Mouse (Mus musculus) neural tube, embryonic 14.5 days (tissue): ENCODE measurements around the gene Slc39a7. TPM values are rescaled to one million over a fixed set of nuclear protein-coding genes. Genes with fewer than 3 reads are reported as not detected.
A peak's percentile ranks its signal among the peaks of the same experiment; 100 is the strongest.

Source experiments
- ATAC-seq: fragments of 200-750 bp; cut with Nextera tagmentation; 2 replicates; pipeline ENCODE4 v1.8.0; 2017; ENCODE audit warnings: low read depth, mild to moderate bottlenecking, moderate TSS enrichment, moderate library complexity
- H3K27ac ChIP-seq: fragments of 300-500 bp; sonication (generic); 2 replicates; pipeline ENCODE4 v1.5.1; 2014; ENCODE audit warnings: low read depth, mild to moderate bottlenecking, control low read depth, low read length, moderate library complexity, mixed read lengths
- H3K27me3 ChIP-seq: fragments of 300-500 bp; sonication (generic); 2 replicates; pipeline ENCODE4 v1.6.1; 2014; ENCODE audit warnings: low read length; ENCODE audit not compliant: control insufficient read depth, insufficient read depth
- H3K36me3 ChIP-seq: fragments of 300-500 bp; sonication (generic); 2 replicates; pipeline ENCODE4 v1.6.1; 2014; ENCODE audit warnings: low read length, mixed read lengths; ENCODE audit not compliant: control insufficient read depth, insufficient read depth
- H3K4me1 ChIP-seq: fragments of 300-500 bp; sonication (generic); 2 replicates; pipeline ENCODE4 v1.6.1; 2014; ENCODE audit warnings: low read length; ENCODE audit not compliant: control insufficient read depth, insufficient read depth
- H3K4me2 ChIP-seq: fragments of 300-500 bp; sonication (generic); 2 replicates; pipeline ENCODE4 v1.6.1; 2014; ENCODE audit warnings: mild to moderate bottlenecking, low read depth, low read length, control low read depth
- H3K4me3 ChIP-seq: fragments of 300-500 bp; sonication (generic); 2 replicates; pipeline ENCODE4 v1.5.1; 2014; ENCODE audit warnings: low read depth, low read length, control low read depth, mixed read lengths
- H3K9ac ChIP-seq: fragments of 300-500 bp; sonication (generic); replicated peaks from 2 replicates; pipeline ENCODE4 v1.6.1; 2014; ENCODE audit warnings: low read depth, mild to moderate bottlenecking, control low read depth, low read length, mixed read lengths
- H3K9me3 ChIP-seq: fragments of 300-500 bp; sonication (generic); 2 replicates; pipeline ENCODE4 v1.6.1; 2016; ENCODE audit warnings: low read length; ENCODE audit not compliant: control insufficient read depth
- WGBS: fragments of 180-500 bp; shearing (Covaris S2); extraction: QIAGEN DNeasy Blood & Tissue Kit; methylation state at CpG from one replicate; pipeline ENCODE4 v1.1.7; 2014; 5-methylcytosine and 5-hydroxymethylcytosine counted together
- polyA plus RNA-seq: library from polyadenylated mRNA; unstranded; fragments of >200 nt; fragmentation: Nextera tagmentation; extraction: Ambion mirVana; gene quantifications from 2 replicates; pipeline ENCODE4 v1.2.1, GENCODE M21; 2014

Gene Slc39a7
- polyA plus RNA-seq, 1 experiment from 2014 or later = 77.9 TPM

- Histone ChIP-seq H3K4me2 (no peak overlapping the region), H3K4me3 (no peak overlapping the region)
- 93% methylated on average over 5 of the region's 5 CpGs for WGBS
Measured at GRCm38 (mm10) chr17:34047404-34048050, 16.0 kb upstream of the Slc39a7 start.

DNA sequence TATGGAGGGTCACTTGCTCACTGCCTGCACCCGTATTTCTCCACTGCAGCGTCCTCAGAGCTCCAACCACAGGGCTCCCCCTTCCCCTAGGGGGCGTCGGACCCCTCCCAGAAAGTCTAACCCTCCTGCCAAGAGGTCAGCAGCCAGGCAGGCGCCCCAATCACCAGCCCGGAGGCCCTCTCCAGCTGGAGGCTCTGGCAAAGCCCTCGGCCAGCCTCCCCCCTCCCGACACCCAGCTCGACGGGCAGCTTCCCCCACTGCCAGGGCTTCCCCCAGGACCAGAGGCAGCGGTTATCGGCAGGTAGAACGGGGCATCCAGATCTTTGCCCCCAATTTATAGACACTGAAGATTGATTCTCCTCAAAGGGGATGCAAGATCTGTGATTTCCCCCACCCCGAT is 14.5 kb upstream of the Slc39a7 start:
- Histone ChIP-seq H3K9ac (no peak overlapping the region), H3K4me2 (no peak overlapping the region), H3K4me3 (no peak overlapping the region), H3K27me3 (no peaks in the 10 kb centered on the region), H3K4me1 (no peaks in the 10 kb centered on the region), H3K36me3 (no peaks in the 10 kb centered on the region), H3K9me3 (no peaks in the 10 kb centered on the region), H3K27ac (no peak overlapping the region)
- no peak for ATAC-seq
- WGBS = 85% methylated on average over 14 of the region's 14 CpGs

More at GRCm38 (mm10) chr17:34047404-34048050, 16.0 kb upstream of the Slc39a7 start:
- H3K4me1 ChIP-seq = no peaks in the 10 kb centered on the region
- no peaks in the 10 kb centered on the region for H3K27me3 ChIP-seq
- H3K9ac ChIP-seq = no peak overlapping the region
- no peaks in the 10 kb centered on the region for H3K9me3 ChIP-seq
- H3K27ac ChIP-seq = no peak overlapping the region
- no peak for ATAC-seq
- H3K36me3 ChIP-seq = no peaks in the 10 kb centered on the region

- H3K9me3 ChIP-seq = no peaks in the 10 kb centered on the region
- peak overlapping the region; percentile 20; the same call in 1 of the 2 replicates for H3K4me3 ChIP-seq
- no peaks in the 10 kb centered on the region for H3K27me3 ChIP-seq
- H3K9ac ChIP-seq = peak overlapping the region; percentile 46
- peaks cover 22% of the 10 kb centered on the region; the same call in 1 of the 2 replicates for H3K36me3 ChIP-seq
- 0 out of 2 replicates have a peak overlapping the region, but pooled peaks have one; percentile 22 for H3K27ac ChIP-seq
- peak overlapping the region; percentile 50 for H3K4me2 ChIP-seq
- peak; percentile 24; the same call in 1 of the 2 replicates for ATAC-seq
- WGBS = 30% methylated on average over 17 of the region's 17 CpGs
- H3K4me1 ChIP-seq = peaks cover 16% of the 10 kb centered on the region
Measured at GRCm38 (mm10) chr17:34039562-34040450, 8.3 kb upstream of the Slc39a7 start.

DNA sequence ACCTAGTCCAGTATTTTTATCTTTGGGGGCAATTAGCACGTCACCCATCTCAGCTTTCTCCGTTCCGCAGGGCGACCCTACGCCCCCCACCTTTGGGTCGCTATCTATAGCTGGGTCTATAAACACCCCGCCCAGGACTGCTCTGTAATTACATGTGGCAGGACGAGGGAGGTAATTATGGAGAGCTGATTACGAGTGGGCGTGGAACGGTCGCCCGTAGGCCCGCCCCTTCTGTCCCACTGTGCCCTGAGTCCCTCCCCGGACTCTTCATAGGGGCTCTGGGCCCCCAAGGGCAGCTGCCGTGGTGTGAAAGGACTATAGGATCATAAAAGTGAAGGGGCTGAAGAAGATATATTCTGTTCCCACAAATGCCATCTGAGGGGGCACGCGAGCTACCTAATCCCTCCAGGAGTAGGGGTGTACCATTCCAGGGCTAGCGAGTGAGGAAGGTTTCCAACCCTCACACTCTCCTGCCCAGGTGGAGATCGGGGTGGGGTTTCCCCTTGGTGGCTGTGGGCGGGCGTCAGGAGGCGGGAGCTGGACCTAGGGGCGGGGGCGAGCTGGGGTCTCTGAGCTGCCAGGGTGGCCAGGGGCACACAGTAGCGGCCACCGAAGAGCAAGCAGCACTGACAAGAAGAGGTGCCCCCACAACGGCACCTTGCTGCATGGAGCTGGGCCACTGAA is 7.5 kb upstream of the Slc39a7 start, which contains the start of gene Col11a2:
Gene Col11a2, plus strand, starts transcription at position 560 of the 684 bp plus-strand sequence.
- H3K27ac ChIP-seq = 0 out of 2 replicates have a peak within 1 kb of the TSS, but pooled peaks have one; percentile 22
- H3K36me3 ChIP-seq = peaks cover 26% of the 10 kb centered on the region; the same call in 1 of the 2 replicates
- H3K4me1 ChIP-seq = peaks cover 16% of the 10 kb centered on the region
- WGBS = 4% methylated on average over 28 of the region's 28 CpGs
- peak; percentile 52 for ATAC-seq
- H3K9ac ChIP-seq = peak within 1 kb of the TSS; percentile 46
- peak within 1 kb of the TSS; percentile 50 for H3K4me2 ChIP-seq
- no peaks in the 10 kb centered on the region for H3K9me3 ChIP-seq
- no peaks in the 10 kb centered on the region for H3K27me3 ChIP-seq
- peak within 1 kb of the TSS; percentile 20; the same call in 1 of the 2 replicates for H3K4me3 ChIP-seq

- no peaks in the 10 kb centered on the region for H3K27me3 ChIP-seq
- H3K4me3 ChIP-seq = peak overlapping the region; percentile 20; the same call in 1 of the 2 replicates
- H3K27ac ChIP-seq = no peak overlapping the region
- H3K4me1 ChIP-seq = peaks cover 16% of the 10 kb centered on the region
- no peak overlapping the region; the same call in 1 of the 2 replicates for H3K9ac ChIP-seq
- H3K4me2 ChIP-seq = peak overlapping the region; percentile 50
- H3K9me3 ChIP-seq = no peaks in the 10 kb centered on the region
- H3K36me3 ChIP-seq = peaks cover 26% of the 10 kb centered on the region; the same call in 1 of the 2 replicates
- 7% methylated on average over 19 of the region's 21 CpGs for WGBS
- 0 out of 2 replicates have a peak, but pooled peaks have one; percentile 16 for ATAC-seq
Measured at GRCm38 (mm10) chr17:34038440-34038839, 7.0 kb upstream of the Slc39a7 start.

DNA sequence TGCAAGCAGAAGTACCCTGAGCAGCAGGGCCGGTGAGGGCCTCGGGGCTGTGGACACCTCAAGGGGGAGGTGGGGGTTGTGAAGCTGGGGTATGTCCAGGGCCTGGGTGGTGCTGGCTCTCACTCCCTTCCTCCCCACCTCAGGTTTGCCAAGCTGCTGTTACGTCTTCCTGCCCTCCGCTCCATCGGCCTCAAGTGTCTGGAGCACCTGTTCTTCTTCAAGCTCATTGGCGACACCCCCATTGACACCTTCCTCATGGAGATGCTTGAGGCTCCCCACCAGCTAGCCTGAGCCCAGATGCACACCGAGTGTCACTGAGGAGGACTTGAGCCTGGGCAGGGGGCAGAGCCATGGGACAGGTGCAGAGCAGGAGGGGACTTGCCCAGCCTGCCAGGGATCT is 5.8 kb upstream of the Slc39a7 start:
- peaks cover 23% of the 10 kb centered on the region for H3K4me1 ChIP-seq
- 95% methylated on average over 7 of the region's 7 CpGs for WGBS

DNA sequence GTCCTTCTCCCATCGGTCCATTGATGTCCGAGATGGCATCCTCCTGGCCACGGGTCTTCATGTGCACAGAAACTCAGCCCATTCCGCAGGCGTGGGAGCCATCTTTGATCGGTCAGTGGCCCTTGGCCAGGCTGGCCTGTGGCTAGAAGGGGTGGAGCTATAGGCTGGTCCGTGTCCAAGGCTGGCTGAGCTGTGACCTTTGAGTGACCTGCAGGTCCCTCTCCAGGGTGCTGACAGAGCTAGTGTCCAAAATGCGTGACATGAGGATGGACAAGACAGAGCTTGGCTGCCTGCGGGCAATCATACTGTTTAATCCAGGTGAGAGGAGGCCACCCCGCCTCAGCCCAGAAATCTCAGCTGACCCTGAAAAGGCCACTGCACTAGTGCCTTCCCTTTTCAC is 5.2 kb upstream of the Slc39a7 start:
- no peak for ATAC-seq
- H3K36me3 ChIP-seq = peaks cover 26% of the 10 kb centered on the region; the same call in 1 of the 2 replicates

More for the DNA sequence above, 5.8 kb upstream of the Slc39a7 start:
- Histone ChIP-seq H3K9me3 (no peaks in the 10 kb centered on the region), H3K4me2 (no peak overlapping the region), H3K36me3 (peaks cover 26% of the 10 kb centered on the region; the same call in 1 of the 2 replicates), H3K27ac (no peak overlapping the region), H3K9ac (no peak overlapping the region), H3K27me3 (no peaks in the 10 kb centered on the region), H3K4me3 (no peak overlapping the region)
- no peak for ATAC-seq

GRCm38 (mm10) chr17:34035517-34035916 is 4.0 kb upstream of the Slc39a7 start:
- Histone ChIP-seq H3K9ac (no peak overlapping the region), H3K36me3 (peaks cover 26% of the 10 kb centered on the region; the same call in 1 of the 2 replicates), H3K27me3 (no peaks in the 10 kb centered on the region), H3K4me1 (peaks cover 27% of the 10 kb centered on the region), H3K27ac (no peak overlapping the region), H3K4me2 (no peak overlapping the region), H3K4me3 (no peak overlapping the region), H3K9me3 (no peaks in the 10 kb centered on the region)
- WGBS = 87% methylated on average over 9 of the region's 9 CpGs
- ATAC-seq = no peak

More for the DNA sequence above, 5.2 kb upstream of the Slc39a7 start:
- Histone ChIP-seq H3K27ac (no peak overlapping the region), H3K4me1 (peaks cover 23% of the 10 kb centered on the region), H3K4me2 (no peak overlapping the region), H3K4me3 (no peak overlapping the region), H3K27me3 (no peaks in the 10 kb centered on the region), H3K9me3 (no peaks in the 10 kb centered on the region), H3K9ac (no peak overlapping the region)
- WGBS = 75% methylated on average over 10 of the region's 10 CpGs
